Mouse (Mus musculus) layer of hippocampus, adult 2 months (tissue): ENCODE data around the gene Elf2. TPM values are rescaled to one million over a fixed set of nuclear protein-coding genes. Genes with fewer than 3 reads are reported as not detected.

ENCODE experiments used
- DNase-seq, 2 experiments: peaks; one replicate each; pipeline ENCODE4 v3.0.0; 2022; ENCODE audit warnings: low spot score in 2 of 2
- H3K27ac ChIP-seq: fragments of 200-600 bp; 2 replicates; pipeline ENCODE4 v1.8.1; 2022
- H3K4me3 ChIP-seq: fragments of 200-600 bp; 2 replicates; pipeline ENCODE4 v1.8.1; 2022; ENCODE audit warnings: mild to moderate bottlenecking
- CTCF ChIP-seq: fragments of 200-600 bp; conservative IDR thresholded peaks from 2 replicates; pipeline ENCODE4 v1.8.1; 2022; ENCODE audit warnings: antibody characterized with exemption, mild to moderate bottlenecking, moderate library complexity
- long read RNA-seq, 2 experiments: library from polyadenylated mRNA; stranded (forward); transcript quantifications; one replicate each; pipeline ENCODE4 v2.0.0; 2021; ENCODE audit warnings: borderline mapping rate in 2 of 2
- total RNA-seq, 2 experiments: library from RNA; stranded (reverse); gene quantifications; 2 replicates each; pipeline ENCODE4 v1.2.3; 2021

The Elf2 gene
- total RNA-seq: 10 to 100 TPM; 54.6 to 54.9 TPM
- long read RNA-seq, experiment 1, full-length matches to known transcripts: 5 of 7 reads
- long read RNA-seq, experiment 1, partial matches to known transcripts: 0 of 7 reads
- long read RNA-seq, experiment 1, other reads (novel, unspliced or antisense): 2 of 7 reads
- long read RNA-seq, experiment 2, partial matches to known transcripts: 2 of 11 reads
- long read RNA-seq, experiment 2, other reads (novel, unspliced or antisense): 4 of 11 reads

- peak within 1 kb of the TSS; percentile 99 for H3K27ac ChIP-seq
- peak within 1 kb of the TSS; percentile 70 for H3K4me3 ChIP-seq
- no peak for TF ChIP-seq CTCF
- DNase-seq: peak; percentile 76 to 81
These were observed at the start of gene Elf2 for GRCm38 (mm10) chr3:51340552-51341267. Elf2 (minus strand) TSS chr3:51340663.

- H3K4me3 ChIP-seq: no peak overlapping the region
- TF ChIP-seq CTCF: no peak
- no peak for DNase-seq
- no peak overlapping the region for H3K27ac ChIP-seq
These were observed 48.4 kb upstream of the Elf2 start for GRCm38 (mm10) chr3:51388904-51389303.

- no peak overlapping the region for H3K4me3 ChIP-seq
- no peak overlapping the region for H3K27ac ChIP-seq
- TF ChIP-seq CTCF: no peak
- DNase-seq: no peak
These were observed 47.5 kb upstream of the Elf2 start for GRCm38 (mm10) chr3:51387868-51388381.

GRCm38 (mm10) chr3:51387134-51387451, 46.6 kb upstream of the Elf2 start:
- H3K4me3 ChIP-seq: no peak overlapping the region
- no peak for DNase-seq
- TF ChIP-seq CTCF: no peak
- H3K27ac ChIP-seq: no peak overlapping the region

GRCm38 (mm10) chr3:51386441-51387133, 46.1 kb upstream of the Elf2 start:
- TF ChIP-seq CTCF: no peak

GRCm38 (mm10) chr3:51383409-51383808, 42.9 kb upstream of the Elf2 start:
- H3K27ac ChIP-seq: peak overlapping the region; percentile 18; the same call in 1 of the 2 replicates
- no peak for TF ChIP-seq CTCF
- H3K4me3 ChIP-seq: no peak overlapping the region
- no peak for DNase-seq

More at GRCm38 (mm10) chr3:51386441-51387133, 46.1 kb upstream of the Elf2 start:
- Histone ChIP-seq H3K4me3 (no peak overlapping the region), H3K27ac (no peak overlapping the region)
- no peak for DNase-seq

GRCm38 (mm10) chr3:51380660-51381014, 40.2 kb upstream of the Elf2 start:
- DNase-seq: no peak
- Histone ChIP-seq H3K27ac (no peak overlapping the region), H3K4me3 (no peak overlapping the region)
- peak; percentile 21; the same call in 1 of the 2 replicates for TF ChIP-seq CTCF

- no peak for DNase-seq
- Histone ChIP-seq H3K4me3 (no peak overlapping the region), H3K27ac (no peak overlapping the region)
- TF ChIP-seq CTCF: no peak
These were observed 39.6 kb upstream of the Elf2 start for GRCm38 (mm10) chr3:51379786-51380659.

GRCm38 (mm10) chr3:51378665-51378946, 38.1 kb upstream of the Elf2 start:
- TF ChIP-seq CTCF: no peak
- no peak overlapping the region for H3K27ac ChIP-seq
- no peak overlapping the region for H3K4me3 ChIP-seq
- DNase-seq: no peak

GRCm38 (mm10) chr3:51377878-51378664, 37.6 kb upstream of the Elf2 start:
- TF ChIP-seq CTCF: peak; percentile 80
- no peak overlapping the region for H3K27ac ChIP-seq
- DNase-seq: no peak
- peak overlapping the region; percentile 36 for H3K4me3 ChIP-seq

- peak; percentile 78 for TF ChIP-seq CTCF
- no peak for DNase-seq
- Histone ChIP-seq H3K27ac (no peak overlapping the region), H3K4me3 (no peak overlapping the region)
These were observed 35.1 kb upstream of the Elf2 start for GRCm38 (mm10) chr3:51375307-51376265.
